Mouse (Mus musculus) neural tube, embryonic 13.5 days (tissue): Measurements from ENCODE around the gene Tti1. TPM values are rescaled to one million over a fixed set of nuclear protein-coding genes. Genes with fewer than 3 reads are reported as not detected.
"Not testable (repeated sequence)": the region's sequence is repeated elsewhere in the genome, so short reads cannot be mapped to it uniquely, and the experiment has no call there.

ENCODE experiments used
- ATAC-seq: fragments of 200-750 bp; cut with Nextera tagmentation; 2 replicates; pipeline ENCODE4 v1.8.0; 2017; ENCODE audit warnings: low read depth, mild to moderate bottlenecking, moderate TSS enrichment, moderate library complexity
- H3K27ac ChIP-seq: fragments of 300-500 bp; sonication (generic); replicated peaks from 2 replicates; pipeline ENCODE4 v1.5.1; 2015; ENCODE audit warnings: moderate library complexity, mild to moderate bottlenecking, inconsistent platforms
- H3K27me3 ChIP-seq: fragments of 300-500 bp; sonication (generic); 2 replicates; pipeline ENCODE4 v1.6.1; 2015; ENCODE audit warnings: mild to moderate bottlenecking, inconsistent platforms
- H3K36me3 ChIP-seq: fragments of 300-500 bp; sonication (generic); 2 replicates; pipeline ENCODE4 v1.6.1; 2015; ENCODE audit warnings: mild to moderate bottlenecking, inconsistent platforms
- H3K4me1 ChIP-seq: fragments of 300-500 bp; sonication (generic); replicated peaks from 2 replicates; pipeline ENCODE4 v1.6.1; 2015; ENCODE audit warnings: inconsistent platforms
- H3K4me2 ChIP-seq: fragments of 300-500 bp; sonication (generic); 2 replicates; pipeline ENCODE4 v1.6.1; 2015; ENCODE audit warnings: inconsistent platforms, mild to moderate bottlenecking, moderate library complexity
- H3K4me3 ChIP-seq: fragments of 300-500 bp; sonication (generic); 2 replicates; pipeline ENCODE4 v1.5.1; 2015; ENCODE audit warnings: mild to moderate bottlenecking, inconsistent platforms
- H3K9ac ChIP-seq: fragments of 300-500 bp; sonication (generic); 2 replicates; pipeline ENCODE4 v1.6.1; 2015; ENCODE audit warnings: moderate library complexity, mild to moderate bottlenecking, inconsistent platforms
- H3K9me3 ChIP-seq: fragments of 300-500 bp; sonication (generic); 2 replicates; pipeline ENCODE4 v1.6.1; 2016; ENCODE audit warnings: inconsistent platforms
- WGBS: fragments of 180-500 bp; shearing (Covaris S2); methylation state at CpG from one replicate; pipeline ENCODE4 v1.1.7; 2015; 5-methylcytosine and 5-hydroxymethylcytosine counted together
- polyA plus RNA-seq: library from polyadenylated mRNA; unstranded; fragments of >200 nt; fragmentation: Nextera tagmentation; extraction: Ambion mirVana; gene quantifications from 2 replicates; pipeline ENCODE4 v1.2.1, GENCODE M21; 2015

Gene Tti1
- polyA plus RNA-seq, 1 experiment from 2014 or later: 16.8 TPM

DNA sequence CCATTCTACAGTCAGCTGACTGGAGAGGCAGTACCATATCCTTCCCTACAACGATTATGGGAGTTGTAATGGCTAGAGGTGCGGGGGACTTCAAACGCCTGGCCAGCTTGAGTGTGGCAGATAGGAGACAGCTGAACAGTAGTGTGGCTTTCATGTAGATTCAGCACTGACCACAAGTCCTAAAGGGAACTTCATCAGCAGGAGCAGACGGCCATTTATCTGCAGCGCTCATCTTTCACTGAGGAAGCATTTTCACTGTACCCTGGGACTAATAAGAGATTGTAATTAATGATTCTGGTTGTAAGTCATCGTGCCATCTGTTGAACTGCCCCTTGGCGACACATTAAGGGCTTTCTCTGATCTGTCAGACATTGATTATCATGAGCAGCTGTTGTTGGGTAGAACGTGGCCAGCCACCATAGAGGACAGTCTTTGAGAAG lies 31.5 kb upstream of the Tti1 start:
- Histone ChIP-seq H3K9me3 (no peaks in the 10 kb centered on the region), H3K36me3 (peaks cover 57% of the 10 kb centered on the region), H3K27me3 (no peaks in the 10 kb centered on the region), H3K4me3 (no peak overlapping the region), H3K4me2 (no peak overlapping the region), H3K9ac (no peak overlapping the region), H3K4me1 (peaks cover 33% of the 10 kb centered on the region), H3K27ac (peak overlapping the region; percentile 67)
- 46% methylated on average over 8 of the region's 8 CpGs for WGBS
- ATAC-seq: peak; percentile 47; the same call in 1 of the 2 replicates

- H3K4me2 ChIP-seq: no peak overlapping the region
- H3K9me3 ChIP-seq: no peaks in the 10 kb centered on the region
- no peak overlapping the region for H3K4me3 ChIP-seq
- no peaks in the 10 kb centered on the region for H3K27me3 ChIP-seq
- 83% methylated on average over 10 of the region's 10 CpGs for WGBS
- no peak for ATAC-seq
- H3K4me1 ChIP-seq: peaks cover 25% of the 10 kb centered on the region
- peaks cover 61% of the 10 kb centered on the region for H3K36me3 ChIP-seq
- no peak overlapping the region for H3K9ac ChIP-seq
- 0 out of 2 replicates have a peak overlapping the region, but pooled peaks have one; percentile 1 for H3K27ac ChIP-seq
These were observed 30.3 kb upstream of the Tti1 start for GRCm38 (mm10) chr2:158058534-158058933.

GRCm38 (mm10) chr2:158057030-158057429 lies 28.8 kb upstream of the Tti1 start:
- Histone ChIP-seq H3K4me1 (peaks cover 25% of the 10 kb centered on the region), H3K36me3 (peaks cover 61% of the 10 kb centered on the region), H3K4me3 (no peak overlapping the region), H3K27me3 (no peaks in the 10 kb centered on the region), H3K9me3 (no peaks in the 10 kb centered on the region), H3K4me2 (no peak overlapping the region), H3K9ac (no peak overlapping the region), H3K27ac (no peak overlapping the region)
- WGBS: 86% methylated on average over 3 of the region's 3 CpGs
- ATAC-seq: no peak

- H3K9me3 ChIP-seq, H3K4me2 ChIP-seq, H3K9ac ChIP-seq, H3K4me3 ChIP-seq, H3K27ac ChIP-seq, ATAC-seq, H3K27me3 ChIP-seq: not testable (repeated sequence)
- WGBS: 89% methylated on average over 8 of the region's 8 CpGs
- Histone ChIP-seq H3K4me1 (peaks cover 24% of the 10 kb centered on the region), H3K36me3 (peaks cover 56% of the 10 kb centered on the region)
These were observed 27.1 kb upstream of the Tti1 start for GRCm38 (mm10) chr2:158055383-158055782.

DNA sequence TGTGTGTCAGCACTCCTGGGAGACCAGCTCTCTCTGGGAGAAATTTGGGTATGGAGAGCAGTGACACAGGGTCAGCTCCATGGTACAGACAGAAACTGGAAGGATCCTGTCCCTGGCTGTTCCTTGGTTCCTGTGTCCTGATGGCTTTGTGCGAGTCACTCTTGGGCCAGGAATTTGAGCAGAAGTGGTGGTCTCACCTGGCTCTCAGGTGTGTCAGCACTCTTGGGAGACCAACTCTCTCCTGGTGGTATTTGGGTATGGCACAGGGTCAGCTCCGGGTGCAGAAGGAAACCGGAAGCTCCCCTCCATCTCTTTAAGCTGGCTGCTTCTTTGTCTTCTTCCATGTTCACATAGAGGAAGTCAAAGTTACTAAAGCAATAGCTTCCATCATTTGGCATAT lies 26.4 kb upstream of the Tti1 start:
- 94% methylated on average over 3 of the region's 3 CpGs for WGBS
- Histone ChIP-seq H3K27me3 (no peaks in the 10 kb centered on the region), H3K27ac (no peak overlapping the region), H3K36me3 (peaks cover 59% of the 10 kb centered on the region), H3K4me1 (peaks cover 16% of the 10 kb centered on the region), H3K9ac (no peak overlapping the region), H3K4me2 (no peak overlapping the region), H3K4me3 (no peak overlapping the region), H3K9me3 (no peaks in the 10 kb centered on the region)
- ATAC-seq: no peak

DNA sequence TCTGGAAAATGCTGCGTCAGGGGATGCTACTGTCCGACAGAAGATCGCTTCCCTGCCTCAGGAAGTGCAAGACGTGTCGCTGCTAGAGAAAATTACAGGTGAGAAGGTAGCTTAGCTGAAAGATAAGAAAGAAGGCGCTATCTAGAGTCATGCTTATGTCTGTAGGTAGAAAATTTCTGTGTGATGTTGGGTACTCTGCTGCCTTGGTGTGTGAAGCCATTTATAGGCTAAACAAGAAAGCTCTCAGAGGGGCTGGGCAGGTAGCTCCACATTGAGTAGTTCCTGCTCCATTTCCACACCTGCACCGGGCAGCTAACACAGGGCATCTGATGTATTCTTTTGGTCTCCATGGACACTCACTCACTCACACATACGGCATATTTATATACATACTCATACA lies 21.9 kb upstream of the Tti1 start:
- Histone ChIP-seq H3K27me3 (no peaks in the 10 kb centered on the region), H3K27ac (no peak overlapping the region), H3K9ac (no peak overlapping the region), H3K4me1 (no peaks in the 10 kb centered on the region), H3K9me3 (no peaks in the 10 kb centered on the region), H3K4me3 (no peak overlapping the region), H3K36me3 (peaks cover 51% of the 10 kb centered on the region), H3K4me2 (no peak overlapping the region)
- ATAC-seq: no peak
- 93% methylated on average over 8 of the region's 8 CpGs for WGBS

- peaks cover 57% of the 10 kb centered on the region for H3K36me3 ChIP-seq
- no peak for ATAC-seq
- no peak overlapping the region for H3K27ac ChIP-seq
- H3K4me1 ChIP-seq: no peaks in the 10 kb centered on the region
- H3K27me3 ChIP-seq: no peaks in the 10 kb centered on the region
- WGBS: 97% methylated on average over 1 of the region's 1 CpGs
- no peak overlapping the region for H3K4me3 ChIP-seq
- H3K9me3 ChIP-seq: no peaks in the 10 kb centered on the region
- H3K9ac ChIP-seq: no peak overlapping the region
- H3K4me2 ChIP-seq: no peak overlapping the region
These were observed 20.5 kb upstream of the Tti1 start for GRCm38 (mm10) chr2:158048718-158049117.

DNA sequence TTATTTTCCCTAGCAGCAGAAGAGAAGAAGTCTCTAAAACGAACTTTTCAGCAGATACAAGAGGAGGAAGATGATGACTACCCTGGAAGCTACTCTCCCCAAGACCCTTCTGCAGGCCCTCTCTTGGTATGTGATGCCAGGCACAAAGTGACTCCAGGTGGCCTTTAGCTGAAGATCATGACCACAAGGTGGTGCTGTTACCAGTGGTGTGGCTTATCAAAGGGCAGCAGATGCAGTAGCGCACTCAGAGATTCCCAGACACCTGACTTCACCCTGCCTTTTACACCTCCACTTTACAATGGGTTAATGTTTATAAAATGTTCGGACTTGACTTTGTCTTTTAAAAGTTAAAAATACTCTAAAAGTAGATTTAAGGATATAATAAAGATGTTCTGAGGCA lies 19.7 kb upstream of the Tti1 start:
- H3K36me3 ChIP-seq: peaks cover 63% of the 10 kb centered on the region
- H3K9ac ChIP-seq: no peak overlapping the region

GRCm38 (mm10) chr2:158046186-158046585 lies 18.0 kb upstream of the Tti1 start:
- ATAC-seq: no peak
- WGBS: 83% methylated on average over 4 of the region's 4 CpGs
- H3K9ac ChIP-seq: no peak overlapping the region
- H3K4me1 ChIP-seq: no peaks in the 10 kb centered on the region
- no peak overlapping the region for H3K4me2 ChIP-seq
- peaks cover 56% of the 10 kb centered on the region for H3K36me3 ChIP-seq
- no peak overlapping the region for H3K4me3 ChIP-seq
- H3K27me3 ChIP-seq: no peaks in the 10 kb centered on the region
- no peaks in the 10 kb centered on the region for H3K9me3 ChIP-seq
- no peak overlapping the region for H3K27ac ChIP-seq

More for the DNA sequence above, 19.7 kb upstream of the Tti1 start:
- Histone ChIP-seq H3K27me3 (no peaks in the 10 kb centered on the region), H3K4me2 (no peak overlapping the region), H3K4me3 (no peak overlapping the region), H3K9me3 (no peaks in the 10 kb centered on the region), H3K4me1 (no peaks in the 10 kb centered on the region), H3K27ac (no peak overlapping the region)
- 57% methylated on average over 3 of the region's 3 CpGs for WGBS
- ATAC-seq: no peak

GRCm38 (mm10) chr2:158043504-158043903 lies 15.3 kb upstream of the Tti1 start:
- no peaks in the 10 kb centered on the region for H3K9me3 ChIP-seq
- no peak overlapping the region for H3K27ac ChIP-seq
- H3K4me1 ChIP-seq: no peaks in the 10 kb centered on the region; the same call in 1 of the 2 replicates
- no peaks in the 10 kb centered on the region for H3K27me3 ChIP-seq
- 93% methylated on average over 8 of the region's 8 CpGs for WGBS
- ATAC-seq: no peak
- no peak overlapping the region for H3K4me3 ChIP-seq
- no peak overlapping the region for H3K4me2 ChIP-seq
- H3K36me3 ChIP-seq: peaks cover 60% of the 10 kb centered on the region
- H3K9ac ChIP-seq: no peak overlapping the region

DNA sequence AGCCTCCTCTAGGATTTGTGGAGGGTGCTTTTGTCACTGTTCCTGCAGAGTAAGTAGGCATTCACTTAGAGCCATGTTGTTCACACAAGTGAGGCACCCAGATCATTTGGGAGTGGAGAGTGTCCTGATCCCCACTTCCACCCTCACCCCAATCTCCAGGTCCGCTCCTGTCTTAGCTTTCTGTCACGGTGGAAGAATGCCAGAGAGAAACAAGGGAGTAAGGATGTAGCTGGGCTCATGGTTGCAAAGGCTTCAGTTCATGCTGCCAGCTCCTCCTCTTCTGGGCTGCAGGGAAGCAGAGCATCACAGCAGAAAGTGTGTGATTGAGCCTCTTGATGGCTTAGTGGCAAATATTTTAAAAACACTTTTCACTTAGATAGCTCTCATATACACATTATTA lies 12.2 kb upstream of the Tti1 start:
- peaks cover 59% of the 10 kb centered on the region for H3K36me3 ChIP-seq
- no peaks in the 10 kb centered on the region for H3K9me3 ChIP-seq
- no peak for ATAC-seq
- no peak overlapping the region for H3K9ac ChIP-seq
- H3K4me2 ChIP-seq: no peak overlapping the region
- H3K4me1 ChIP-seq: no peaks in the 10 kb centered on the region; the same call in 1 of the 2 replicates
- WGBS: 89% methylated on average over 2 of the region's 2 CpGs
- H3K27me3 ChIP-seq: no peaks in the 10 kb centered on the region
- no peak overlapping the region for H3K27ac ChIP-seq
- no peak overlapping the region for H3K4me3 ChIP-seq

GRCm38 (mm10) chr2:158039662-158040061 lies 11.4 kb upstream of the Tti1 start:
- Histone ChIP-seq H3K27me3 (no peaks in the 10 kb centered on the region), H3K36me3 (peaks cover 52% of the 10 kb centered on the region), H3K9ac (no peak overlapping the region), H3K4me2 (no peak overlapping the region), H3K27ac (no peak overlapping the region), H3K4me3 (no peak overlapping the region), H3K9me3 (no peaks in the 10 kb centered on the region), H3K4me1 (no peaks in the 10 kb centered on the region; the same call in 1 of the 2 replicates)
- WGBS: 82% methylated on average over 1 of the region's 1 CpGs
- ATAC-seq: no peak

- peaks cover 36% of the 10 kb centered on the region for H3K36me3 ChIP-seq
- H3K9me3 ChIP-seq: no peaks in the 10 kb centered on the region
- H3K9ac ChIP-seq: no peak overlapping the region
- H3K27me3 ChIP-seq: no peaks in the 10 kb centered on the region
- H3K4me2 ChIP-seq: no peak overlapping the region
- WGBS: 92% methylated on average over 1 of the region's 1 CpGs
- ATAC-seq: no peak
- H3K4me1 ChIP-seq: peaks cover 10% of the 10 kb centered on the region; the same call in 1 of the 2 replicates
- H3K4me3 ChIP-seq: no peak overlapping the region
- no peak overlapping the region for H3K27ac ChIP-seq
These were observed 9.3 kb upstream of the Tti1 start for GRCm38 (mm10) chr2:158037571-158037970.
